Mouse (Mus musculus) heart, postnatal 25 days (tissue): ENCODE data around the gene St3gal4. TPM values are rescaled to one million over a fixed set of nuclear protein-coding genes. Genes with fewer than 3 reads are reported as not detected.
"Not testable (repeated sequence)": the region's sequence is repeated elsewhere in the genome, so short reads cannot be mapped to it uniquely, and the experiment has no call there.

Source experiments
- DNase-seq: peaks from one replicate; pipeline ENCODE4 v3.0.0; 2022; ENCODE audit warnings: low spot score
- intact Hi-C: fragments of 180-260 bp; cut with DNase I; formaldehyde crosslinking; loops from one replicate; pipeline ENCODE4 v1.15.1; 2025
- total RNA-seq, 2 experiments: library from RNA; stranded (reverse); gene quantifications; 2 replicates each; pipeline ENCODE4 v1.2.3; 2021

The St3gal4 gene
- total RNA-seq = 10 to 100 TPM; 33.2 to 34.1 TPM

DNA sequence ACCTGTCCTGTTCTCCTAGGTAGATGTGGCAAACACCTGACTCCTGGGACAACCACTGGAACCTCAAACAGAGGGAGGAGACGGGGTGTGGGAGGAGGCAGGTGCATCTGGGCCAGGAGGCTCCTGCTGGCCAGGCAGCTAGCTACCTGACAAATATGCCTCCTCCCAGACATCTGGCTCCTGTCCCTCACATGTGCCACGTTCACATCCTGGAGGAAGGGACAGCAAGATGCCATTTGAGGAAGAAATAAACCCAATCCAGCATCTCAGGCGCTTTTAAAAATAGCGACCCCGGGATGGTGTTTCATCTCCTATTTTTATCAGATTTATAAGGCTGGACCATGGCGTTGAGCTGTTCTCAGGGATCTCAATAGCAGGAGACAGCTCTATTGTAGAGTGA is at the start of gene St3gal4:
Gene St3gal4, minus strand, starts transcription at position 101 of the 400 bp plus-strand sequence.
- intact Hi-C loops = loop anchor here (5.0 kb wide), 1 partner anchor 43 kb away; no protein-coding TSS in a partner anchor
- DNase-seq = no peak

DNA sequence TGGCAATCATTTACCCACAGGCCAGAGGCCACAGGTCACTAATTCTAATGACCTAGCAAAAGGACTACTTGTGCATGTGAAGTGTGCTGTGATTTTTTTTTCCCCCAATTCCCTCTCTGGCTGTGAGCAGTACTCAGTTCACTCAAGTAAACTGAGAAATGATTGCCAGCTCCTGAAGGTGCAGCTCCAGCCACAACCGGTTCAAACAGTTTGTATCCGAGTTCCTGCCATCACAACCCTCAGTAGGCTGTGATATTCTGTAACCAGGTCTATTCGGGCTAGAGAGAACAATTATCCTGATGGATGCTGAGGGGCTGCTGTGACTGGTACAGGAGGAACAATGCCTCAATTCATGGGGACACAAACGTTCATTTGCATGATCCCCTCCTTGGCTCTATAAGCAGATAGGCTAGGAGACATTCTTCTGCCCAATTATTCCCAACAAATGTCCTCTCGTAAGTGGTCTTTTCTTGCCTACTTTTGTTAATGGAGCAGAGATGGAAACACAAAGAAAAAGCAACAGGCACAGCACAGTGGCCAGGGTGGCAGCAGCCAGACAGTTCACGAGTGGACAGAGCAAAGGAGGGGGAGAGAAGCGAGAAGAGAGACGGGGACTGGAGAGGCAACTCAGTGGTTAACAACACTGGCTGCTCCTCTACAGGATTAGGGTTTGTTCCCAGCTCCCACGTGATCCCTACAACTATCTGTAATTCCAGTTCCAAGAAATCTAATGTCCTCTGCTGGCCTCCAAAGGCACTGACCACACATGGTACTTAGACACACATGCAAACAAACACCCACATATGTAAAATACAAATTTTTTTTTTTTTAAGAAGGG is 47.9 kb upstream of the St3gal4 start:
- DNase-seq = no peak
- intact Hi-C loops = loop anchor here (1.0 to 10.0 kb wide), 4 partner anchors 137 to 412 kb away; no protein-coding TSS in a partner anchor

DNA sequence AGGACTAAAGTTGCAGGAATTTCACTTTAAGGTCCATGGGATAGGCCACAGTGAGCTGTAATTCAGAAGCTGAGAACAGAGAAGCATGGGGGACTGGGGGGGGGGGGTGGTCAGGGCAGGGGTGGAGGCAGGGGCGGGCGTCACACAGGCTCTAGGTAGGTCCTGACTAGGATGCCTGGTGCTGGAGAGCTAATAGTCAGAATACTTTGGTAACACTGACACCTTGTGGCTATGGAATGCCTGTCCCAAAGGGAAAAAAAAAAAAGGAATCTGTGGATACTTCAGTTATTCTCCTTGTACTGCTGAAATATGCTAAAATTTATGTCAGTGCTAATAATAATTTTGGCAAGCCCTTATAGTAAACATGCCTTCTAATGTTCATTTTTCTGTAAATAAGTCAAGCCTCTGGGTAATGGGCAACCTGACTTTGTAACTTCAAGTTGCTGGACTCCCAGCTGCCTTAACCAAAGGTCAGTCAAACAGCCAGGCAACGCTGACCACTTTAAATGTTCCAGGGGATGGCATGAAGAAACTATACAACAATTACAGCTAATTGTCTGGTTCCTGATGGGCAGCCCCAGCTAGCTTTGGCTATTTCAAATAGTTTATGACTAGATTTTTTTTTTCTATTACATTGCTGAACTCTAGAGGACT is 47.2 kb upstream of the St3gal4 start:
- DNase-seq = no peak
- intact Hi-C loops = loop anchor here (1.0 to 10.0 kb wide), 4 partner anchors 136 to 411 kb away; no protein-coding TSS in a partner anchor

DNA sequence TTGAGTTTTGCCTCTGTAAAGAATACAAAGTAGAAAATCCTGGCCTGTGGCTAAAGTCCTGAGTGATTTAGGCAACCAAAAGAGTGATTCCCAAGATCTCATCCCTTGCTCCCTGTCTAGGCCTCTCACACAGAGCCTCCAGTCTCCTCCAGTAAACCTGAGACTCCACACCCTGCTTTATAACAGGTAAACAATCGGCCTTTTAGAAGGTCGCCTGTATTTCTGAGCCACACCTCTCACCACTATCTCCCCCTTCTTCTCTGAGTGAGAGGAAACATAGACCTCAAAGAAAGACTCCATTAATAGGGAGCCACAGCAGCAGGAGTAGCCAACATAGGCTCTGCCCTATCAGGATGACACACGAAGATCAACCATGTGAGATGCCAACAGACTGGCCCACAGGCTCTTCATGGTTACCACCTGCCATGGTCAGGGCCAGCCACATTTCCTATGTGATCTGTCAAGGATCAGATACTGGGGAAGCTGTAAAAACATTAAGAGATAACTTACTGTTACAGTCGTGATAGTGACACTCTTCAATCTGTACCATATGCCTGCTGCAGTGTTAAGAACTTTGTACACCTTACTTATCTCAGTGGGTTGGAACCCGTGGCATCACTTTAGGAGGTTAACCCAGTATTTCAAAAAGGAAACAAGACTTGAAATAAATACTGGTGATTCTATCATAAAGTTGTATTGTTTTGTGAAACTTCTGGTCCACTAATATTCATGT is 45.2 kb upstream of the St3gal4 start:
- DNase-seq = no peak
- intact Hi-C loops = loop anchor here (2.0 to 10.0 kb wide), 4 partner anchors 47 to 668 kb away; partner anchors contain the start of gene St3gal4

DNA sequence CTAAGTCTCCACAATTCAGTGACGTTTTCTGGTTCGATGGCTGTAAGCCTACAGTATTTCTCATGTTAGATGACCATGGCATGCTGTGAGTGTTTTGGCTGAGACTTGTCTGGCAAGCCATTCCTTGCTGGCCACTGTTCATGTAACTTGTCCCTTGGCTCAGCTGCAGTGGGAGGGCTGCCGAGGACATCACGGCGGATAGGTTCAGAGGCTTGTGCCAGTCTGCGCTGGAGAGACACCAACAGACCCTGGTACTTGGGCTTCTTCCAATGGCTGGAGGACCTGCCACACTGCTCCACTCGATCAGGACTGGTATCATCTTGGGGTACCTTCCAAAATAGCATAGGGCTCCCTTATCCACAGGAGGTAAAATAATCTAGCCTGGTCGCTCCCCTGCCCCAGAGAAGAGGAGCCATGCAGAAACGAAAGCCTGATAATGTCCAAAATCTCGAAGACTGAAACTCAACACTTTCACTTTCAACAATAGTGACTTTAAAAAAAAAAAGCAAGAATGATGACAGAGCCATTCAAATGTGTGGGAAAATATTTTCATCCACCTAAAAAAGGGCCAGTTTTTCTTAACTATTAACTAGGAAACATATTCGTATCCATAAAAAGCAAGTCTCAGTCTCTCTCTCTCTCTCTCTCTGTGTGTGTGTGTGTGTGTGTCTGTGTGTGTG is 44.1 kb upstream of the St3gal4 start:
- DNase-seq = peak; percentile 61
- intact Hi-C loops = loop anchor here (5.0 to 10.0 kb wide), 3 partner anchors 46 to 408 kb away; partner anchors contain the start of gene St3gal4

DNA sequence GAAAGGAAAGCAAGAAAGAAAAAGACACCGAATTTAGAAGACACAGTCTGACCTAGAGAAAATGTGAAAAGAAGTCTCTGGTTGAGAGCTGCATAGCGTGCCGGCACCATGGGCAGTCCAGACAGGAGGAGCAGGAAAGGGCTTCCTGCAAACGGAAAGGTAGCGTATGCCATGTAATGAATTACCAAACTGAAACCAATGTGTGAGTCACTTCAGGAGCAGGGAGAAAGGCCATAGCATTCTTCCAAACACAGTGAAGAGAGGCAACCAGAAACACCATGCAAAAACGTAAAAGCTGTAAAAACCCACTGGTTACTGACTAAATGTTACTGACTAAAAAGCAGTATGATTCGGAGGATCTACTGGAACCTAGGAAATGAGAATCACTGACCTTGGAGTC is 42.7 kb upstream of the St3gal4 start:
- DNase-seq = no peak
- intact Hi-C loops = loop anchor here (5.0 to 10.0 kb wide), 3 partner anchors 44 to 407 kb away; partner anchors contain the start of gene St3gal4

DNA sequence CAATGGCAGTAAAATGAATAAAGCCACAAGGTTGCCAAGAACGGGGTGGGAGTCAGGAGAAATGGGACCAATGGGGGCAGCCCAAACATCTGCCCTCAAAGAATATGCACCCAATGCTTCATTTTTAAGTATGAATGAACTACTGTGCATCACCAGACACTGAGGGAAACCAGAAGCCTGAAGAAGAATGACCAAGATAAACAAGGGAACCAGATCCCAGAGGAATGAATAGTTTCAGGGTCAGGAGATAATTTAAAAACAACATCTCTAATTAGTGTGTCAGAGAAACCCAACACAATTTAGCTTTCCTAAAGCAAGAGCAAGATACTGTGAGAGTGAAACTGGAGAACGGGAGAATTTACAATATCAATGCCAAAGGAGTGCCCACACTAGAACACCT is 41.6 kb upstream of the St3gal4 start:
- DNase-seq = no peak
- intact Hi-C loops = loop anchor here (5.0 to 10.0 kb wide), 3 partner anchors 43 to 406 kb away; partner anchors contain the start of gene St3gal4

DNA sequence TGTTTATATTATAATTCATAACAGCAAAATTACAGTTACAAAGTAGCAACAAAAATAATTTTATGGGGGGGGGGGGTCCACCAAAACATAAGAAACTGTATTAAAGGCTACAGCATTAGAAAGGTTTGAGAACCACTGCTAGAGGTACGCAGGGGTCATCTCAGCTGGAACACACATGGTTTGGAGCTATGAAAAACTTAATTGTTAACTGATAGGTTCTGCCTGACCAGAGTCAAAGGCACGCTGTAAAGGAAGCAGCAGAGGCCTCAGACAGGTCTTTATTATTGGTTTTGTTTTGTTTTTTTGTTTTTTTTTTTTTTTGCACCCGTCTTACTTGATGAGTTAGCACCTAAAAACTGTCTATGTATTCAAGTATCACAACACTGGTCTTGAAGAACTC is 39.4 kb upstream of the St3gal4 start:
- intact Hi-C loops = no loop called here
- DNase-seq = no peak

DNA sequence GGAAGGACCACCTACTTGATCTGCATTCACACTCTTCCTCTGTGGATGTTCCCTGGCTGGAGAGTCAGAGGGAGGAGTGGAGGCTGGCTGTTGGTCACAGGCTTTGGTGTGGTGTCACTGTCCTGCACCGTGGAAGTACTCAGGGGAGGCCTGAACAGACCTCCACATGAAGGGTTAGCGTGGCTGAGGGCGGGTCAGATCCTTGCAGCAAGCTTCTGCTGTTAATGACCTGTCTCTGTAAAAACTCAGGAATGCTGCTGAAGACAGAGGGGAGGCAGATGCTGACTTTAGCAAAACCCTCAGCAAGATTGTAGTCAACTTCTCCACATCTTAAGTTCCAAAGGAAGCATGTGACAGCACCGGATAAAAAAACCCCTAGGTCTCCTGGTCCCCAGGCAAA is 37.8 kb upstream of the St3gal4 start:
- DNase-seq = no peak
- intact Hi-C loops = loop anchor here (2.0 kb wide), 1 partner anchor 104 kb away; no protein-coding TSS in a partner anchor

DNA sequence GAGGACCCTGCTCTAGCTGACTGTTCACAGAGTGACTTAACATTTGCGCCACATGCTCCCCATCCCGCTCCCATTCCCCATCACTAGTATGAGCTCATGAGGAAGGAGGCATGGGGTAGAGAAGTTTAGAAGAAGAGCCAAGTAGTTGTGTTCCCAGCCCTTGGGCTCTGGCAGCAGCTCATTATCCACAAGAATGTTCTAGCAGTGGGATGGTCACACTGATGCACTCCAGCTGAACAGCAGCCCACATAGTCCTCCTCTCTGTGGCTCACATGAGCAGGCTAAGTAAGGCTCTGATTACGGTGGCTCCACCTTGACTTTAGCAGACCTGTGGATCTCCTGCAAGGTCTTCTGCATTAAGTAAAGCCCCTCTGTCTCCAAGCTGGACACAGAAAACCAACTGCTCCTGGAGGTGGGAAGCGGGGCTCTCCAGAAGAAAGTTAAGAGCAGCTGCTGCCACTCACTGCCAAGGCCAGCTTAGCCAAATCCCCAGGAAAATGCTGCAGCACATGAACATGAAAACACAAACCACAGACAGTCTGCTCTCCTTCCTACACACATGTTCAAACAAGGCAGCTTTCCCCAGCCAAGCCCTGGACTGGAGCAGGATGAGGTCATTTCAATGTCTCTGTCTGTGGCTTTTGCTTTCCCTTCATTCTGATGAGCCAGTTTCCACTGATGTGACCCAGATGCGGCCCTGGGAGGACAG is 37.1 kb upstream of the St3gal4 start:
- DNase-seq = peak; percentile 54
- intact Hi-C loops = loop anchor here (2.0 kb wide), 1 partner anchor 103 kb away; no protein-coding TSS in a partner anchor

DNA sequence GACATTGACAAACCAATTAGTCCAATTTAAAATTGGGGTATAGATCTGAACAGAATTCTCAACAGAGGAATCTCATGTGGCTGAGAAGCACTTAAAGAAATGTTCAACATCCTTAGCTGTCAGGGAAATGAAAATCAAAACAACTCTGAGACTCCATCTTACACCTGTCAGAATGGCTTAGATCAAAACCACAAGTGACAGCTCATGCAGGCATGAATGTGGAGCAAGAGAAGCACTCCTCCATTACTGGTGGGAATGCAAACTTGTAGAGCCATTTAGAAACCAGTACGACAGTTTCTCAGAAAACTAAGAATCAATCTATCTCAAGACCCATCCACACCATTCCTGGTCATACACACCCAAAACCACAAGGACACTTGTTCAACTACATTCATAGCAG is 33.9 kb upstream of the St3gal4 start:
- intact Hi-C loops = loop anchor here (2.0 kb wide), 1 partner anchor 16 kb away; no protein-coding TSS in a partner anchor
- DNase-seq = no peak

DNA sequence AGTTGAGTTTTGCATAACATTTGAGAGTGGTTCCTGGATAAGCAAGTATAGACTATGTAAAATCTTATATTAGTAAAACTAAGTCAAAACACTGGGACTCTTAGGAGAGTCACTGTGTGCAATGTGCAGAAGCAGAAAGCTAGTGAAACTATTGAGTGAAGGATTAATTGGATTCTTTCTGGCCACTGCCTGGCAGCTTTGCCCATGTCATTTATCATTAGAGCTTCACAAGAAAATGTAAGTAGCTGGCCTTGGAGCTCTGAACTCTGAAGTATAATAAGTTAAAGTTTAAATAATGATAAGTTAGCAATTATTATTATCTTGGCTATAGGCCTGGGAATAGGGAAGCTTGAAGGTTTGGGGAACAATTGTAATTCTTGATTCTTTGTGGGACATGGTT is 29.8 kb upstream of the St3gal4 start:
- intact Hi-C loops, DNase-seq: not testable (repeated sequence)

DNA sequence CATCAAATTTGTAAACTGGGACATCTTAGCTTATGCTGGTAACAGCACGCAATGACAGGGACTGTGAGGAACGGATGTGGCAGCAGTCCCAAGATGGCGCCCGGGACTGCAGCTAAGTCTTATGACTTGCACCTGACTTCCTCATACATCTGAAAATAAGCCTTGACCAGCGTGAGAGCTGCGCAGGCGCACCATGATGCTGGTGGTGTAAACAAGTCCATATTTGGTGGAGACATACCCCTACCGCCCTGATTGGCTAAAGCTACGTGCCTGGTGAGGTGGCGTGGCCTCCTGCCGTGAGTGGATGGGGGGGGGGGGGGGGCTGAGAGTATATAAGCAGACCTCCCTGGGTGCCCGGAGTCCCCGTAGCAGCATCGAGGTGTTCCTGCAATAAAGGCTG is 28.2 kb upstream of the St3gal4 start:
- DNase-seq, intact Hi-C loops: not testable (repeated sequence)

DNA sequence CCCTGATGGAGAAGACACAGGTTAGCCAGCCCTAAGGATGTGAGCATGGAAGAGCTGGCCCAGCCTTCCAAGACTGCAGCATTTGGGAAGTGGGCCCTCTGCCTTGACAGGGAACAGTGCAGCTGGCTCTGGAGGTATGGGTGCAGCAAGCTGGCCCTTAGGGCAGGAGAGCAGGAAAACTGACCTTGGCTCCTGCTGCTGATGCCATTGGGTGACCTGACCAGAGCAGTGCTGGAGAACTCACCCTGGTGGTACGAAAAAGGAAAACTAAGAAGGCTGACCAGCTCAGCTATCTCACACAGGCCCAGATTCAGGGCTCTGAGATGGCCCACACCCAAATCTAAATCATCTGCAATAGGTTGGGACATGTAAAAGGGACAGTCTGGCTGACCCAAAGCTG is 26.8 kb upstream of the St3gal4 start:
- DNase-seq = no peak
- intact Hi-C loops = no loop called here

DNA sequence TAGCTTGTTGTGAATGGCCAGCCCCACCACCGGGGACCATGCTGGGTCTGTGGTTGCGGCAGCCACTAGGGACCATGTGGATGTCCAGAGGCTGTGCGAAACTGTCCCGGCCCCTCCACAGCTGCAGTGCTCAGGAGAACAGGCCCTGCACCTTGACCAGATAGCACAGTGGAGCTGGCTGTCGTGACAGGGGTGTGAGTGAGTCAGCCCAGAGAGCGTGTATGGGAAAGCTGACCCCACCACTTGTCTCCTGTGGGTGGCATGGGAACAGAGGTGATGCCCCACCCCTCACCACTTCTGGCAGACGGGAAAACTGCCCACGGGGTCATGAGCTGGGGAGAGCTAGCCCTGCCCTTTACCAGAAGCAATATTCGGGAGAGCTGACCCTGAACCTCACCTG is 26.1 kb upstream of the St3gal4 start:
- DNase-seq = no peak
- intact Hi-C loops = no loop called here

DNA sequence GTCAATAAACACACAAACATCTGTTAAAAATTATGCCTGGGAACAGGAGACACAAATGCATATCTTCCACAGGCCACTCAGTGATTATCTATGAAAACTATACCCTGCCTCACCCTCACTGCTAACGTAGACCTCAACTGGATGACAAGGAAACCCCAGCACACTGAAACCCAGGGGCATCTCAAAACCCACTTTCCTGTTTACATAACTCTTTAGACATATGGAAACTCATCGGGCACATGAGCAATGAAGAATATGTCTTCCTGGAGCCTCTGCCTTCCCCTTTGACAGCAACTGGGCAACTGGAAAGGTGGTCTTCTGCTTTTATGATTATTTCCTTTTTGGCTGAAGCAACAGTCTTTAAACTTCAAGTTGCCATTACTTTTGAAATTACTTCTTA is 23.2 kb upstream of the St3gal4 start:
- intact Hi-C loops = no loop called here
- DNase-seq = no peak

DNA sequence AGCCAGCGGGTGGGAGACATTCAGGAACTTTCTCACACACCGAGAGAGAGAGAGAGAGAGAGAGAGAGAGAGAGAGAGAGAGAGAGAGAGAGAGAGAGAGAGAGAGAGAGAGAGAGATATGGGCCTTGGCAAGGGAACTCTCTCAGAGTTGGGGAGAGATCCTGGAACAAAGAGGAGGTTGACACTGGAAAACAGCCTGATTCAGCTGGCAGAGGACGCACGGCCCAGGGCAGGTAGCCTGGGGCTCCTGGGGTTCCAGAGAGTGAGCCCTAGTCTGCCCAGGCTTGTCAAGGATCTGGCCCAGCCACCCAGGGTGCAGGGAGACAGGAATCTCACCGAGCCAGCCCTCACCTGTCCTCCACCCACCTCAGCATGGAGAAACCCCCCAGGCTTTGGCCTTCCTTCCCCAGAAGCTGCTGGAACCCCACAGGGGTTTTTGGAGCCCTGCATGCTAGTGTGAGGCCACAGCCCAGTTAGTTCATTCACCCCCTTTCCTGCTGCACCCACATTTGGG is 20.2 kb upstream of the St3gal4 start:
- DNase-seq = no peak
- intact Hi-C loops = no loop called here

DNA sequence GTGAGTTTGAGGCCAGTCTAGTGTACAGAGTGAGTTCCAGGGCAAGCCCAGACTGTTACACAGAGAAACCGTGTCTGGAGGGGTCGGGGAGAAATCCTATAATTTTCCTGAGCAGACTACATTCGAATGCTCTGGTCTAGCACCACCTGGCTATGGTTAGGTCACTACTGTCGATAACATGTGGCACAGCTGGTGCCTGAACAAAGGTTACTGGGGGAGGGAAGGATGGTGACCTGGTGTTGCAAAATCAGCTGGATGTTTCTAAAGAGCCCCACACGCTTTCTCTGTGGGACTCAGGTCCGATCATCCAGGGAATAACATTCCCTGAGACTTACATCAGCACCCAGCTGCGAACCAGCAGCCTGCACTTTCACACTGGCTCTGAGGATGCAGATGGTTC is 19.0 kb upstream of the St3gal4 start:
- intact Hi-C loops = no loop called here
- DNase-seq = no peak

DNA sequence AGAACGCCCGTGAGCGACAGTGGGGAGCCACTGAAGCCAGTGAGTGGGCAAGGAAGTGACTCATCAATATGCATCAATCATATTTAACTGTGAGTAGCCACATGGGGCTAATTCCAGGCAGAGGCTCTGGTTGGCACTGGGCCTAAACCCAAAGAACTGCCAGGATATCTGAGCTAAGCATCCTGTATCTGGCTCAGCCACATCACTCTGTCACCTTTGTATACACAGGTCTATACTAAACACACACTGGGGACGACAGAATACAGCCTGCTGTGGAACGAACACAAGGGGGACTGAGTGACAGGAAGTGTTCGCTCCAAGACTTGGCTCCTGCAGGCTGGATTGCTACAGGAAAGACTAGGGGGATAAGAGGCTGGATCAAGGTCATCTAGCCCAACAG is 16.5 kb upstream of the St3gal4 start:
- DNase-seq = no peak
- intact Hi-C loops = no loop called here
